Mouse (Mus musculus): Measurements from ENCODE around the gene Cry2.

Gene Cry2

GRCm38 (mm10) chr2:92421723-92422387, 12.0 kb downstream of the Cry2 start:
- peak in 1 of 2 experiments; percentile 33 for DNase-seq

DNA sequence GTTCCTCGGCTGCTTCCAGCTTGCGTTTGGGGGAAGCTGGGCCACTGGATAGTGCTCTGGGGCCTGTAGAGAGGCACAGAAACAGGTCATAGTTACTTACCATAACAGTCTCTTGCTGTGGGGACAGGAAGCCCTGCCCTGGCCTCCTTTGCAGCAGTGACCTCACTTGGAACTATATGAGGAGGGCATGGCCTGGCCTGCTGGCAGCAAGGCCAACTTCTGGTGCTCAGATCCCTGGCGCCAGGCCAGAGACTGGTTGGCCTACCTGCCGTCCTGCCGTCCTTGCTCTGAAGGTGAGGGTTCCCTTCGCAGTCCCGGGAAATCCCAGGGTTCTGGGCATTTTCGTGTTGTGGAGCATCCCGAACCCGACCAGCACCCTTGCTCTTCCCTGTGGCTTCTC, 22.1 kb downstream of the Cry2 start:
- peak; percentile 68 to 70 for DNase-seq

- no peak for DNase-seq
Measured at GRCm38 (mm10) chr2:92408309-92409045, 25.4 kb downstream of the Cry2 start.

GRCm38 (mm10) chr2:92405687-92406086, 28.2 kb downstream of the Cry2 start:
- DNase-seq, result peak in 1 of 2 experiments; percentile 45

- DNase-seq, result peak; percentile 58 to 65
Measured at GRCm38 (mm10) chr2:92404737-92405136, 29.1 kb downstream of the Cry2 start.

DNA sequence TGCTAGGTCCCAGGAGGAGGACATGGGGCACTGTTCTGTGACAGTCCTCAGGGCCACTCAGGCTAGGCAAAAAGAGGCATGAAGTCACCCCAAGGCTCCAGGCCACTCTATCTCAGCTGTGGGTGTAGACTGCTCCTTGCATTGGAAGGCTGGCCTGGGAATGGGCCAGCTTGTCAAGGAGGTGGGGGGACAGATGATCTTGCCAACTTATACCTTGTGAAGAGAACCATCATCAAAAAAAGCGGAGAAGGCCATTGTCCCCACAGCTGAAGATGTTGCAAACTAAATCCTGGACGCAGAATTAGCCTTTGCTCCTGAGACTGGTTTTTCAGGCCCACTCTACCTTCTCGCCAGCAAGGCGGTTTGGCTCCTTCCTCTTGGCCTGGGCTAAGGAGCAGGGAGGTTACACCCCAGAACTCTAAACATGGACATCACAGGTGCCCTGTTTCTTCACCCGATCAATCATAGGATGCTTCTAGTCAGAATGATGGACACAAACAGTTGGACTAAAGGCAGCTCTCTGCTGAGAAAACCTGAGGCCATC, 30.0 kb downstream of the Cry2 start:
- peak in 1 of 2 experiments; percentile 51 for DNase-seq

DNA sequence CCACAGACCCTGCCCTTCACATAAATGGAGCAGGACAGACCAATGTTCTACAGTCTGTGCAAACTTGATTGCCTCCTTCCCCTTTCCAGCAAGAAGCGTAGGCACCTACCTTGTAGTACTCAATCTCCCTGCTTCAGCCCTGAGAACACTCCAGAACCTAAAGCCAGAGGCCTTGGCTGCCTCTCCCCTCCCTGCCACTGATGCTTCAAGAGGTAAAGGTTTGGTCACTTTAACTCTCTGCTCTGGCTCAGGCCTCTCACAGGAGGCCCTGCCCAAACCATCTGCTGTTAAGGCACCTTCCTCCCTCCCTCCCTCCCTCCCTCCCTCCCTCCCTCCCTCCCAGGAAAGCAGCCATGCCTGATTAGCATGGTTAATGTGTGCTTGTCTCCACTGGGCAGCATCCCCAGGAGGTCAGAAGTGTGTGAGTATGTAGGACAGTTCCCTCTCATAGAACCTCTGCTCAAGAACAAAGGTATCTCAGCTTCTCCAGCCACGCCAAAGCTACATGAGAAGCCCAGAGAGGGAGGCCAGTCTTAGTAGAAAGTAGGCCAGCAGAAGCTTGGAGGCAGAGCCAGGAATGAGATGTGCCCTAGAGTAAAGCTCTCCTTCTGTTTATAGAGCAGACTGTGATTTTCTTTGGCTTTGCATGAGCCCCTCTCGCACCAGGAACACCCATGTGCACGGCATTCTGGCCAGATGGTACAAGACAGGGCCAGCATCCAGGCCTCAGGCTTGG, 31.1 kb downstream of the Cry2 start:
- peak; percentile 87 to 92 for DNase-seq

- DNase-seq, result peak; percentile 78
Measured at GRCm38 (mm10) chr2:92401091-92401561, 32.7 kb downstream of the Cry2 start, which contains the start of gene Mapk8ip1. Mapk8ip1 (minus strand) TSS chr2:92401263.

- peak; percentile 74 to 78 for DNase-seq
Measured at GRCm38 (mm10) chr2:92400682-92401081, 33.2 kb downstream of the Cry2 start.

GRCm38 (mm10) chr2:92399877-92400276, 34.0 kb downstream of the Cry2 start:
- DNase-seq, result peak in 1 of 2 experiments; percentile 46

DNA sequence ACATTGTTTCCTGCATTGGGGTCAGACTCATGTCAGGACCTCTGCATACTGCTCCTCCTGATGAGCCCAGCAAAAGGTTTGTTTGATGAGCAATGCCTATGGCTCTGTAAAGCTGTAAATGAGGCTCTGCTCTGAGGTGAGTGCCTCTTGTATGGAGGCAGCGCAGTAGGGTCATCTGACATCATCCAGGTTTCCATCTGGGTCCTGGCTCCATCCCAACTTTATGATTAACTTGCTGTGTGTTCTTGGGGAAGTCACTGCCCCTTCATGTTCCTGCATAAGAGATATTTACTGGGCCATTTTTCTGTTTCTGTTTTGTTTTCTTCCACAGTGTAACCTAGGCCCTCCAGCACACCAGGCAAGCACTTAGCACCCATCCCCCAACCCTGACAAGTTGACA, 36.4 kb downstream of the Cry2 start:
- peak; percentile 45 to 61 for DNase-seq

DNA sequence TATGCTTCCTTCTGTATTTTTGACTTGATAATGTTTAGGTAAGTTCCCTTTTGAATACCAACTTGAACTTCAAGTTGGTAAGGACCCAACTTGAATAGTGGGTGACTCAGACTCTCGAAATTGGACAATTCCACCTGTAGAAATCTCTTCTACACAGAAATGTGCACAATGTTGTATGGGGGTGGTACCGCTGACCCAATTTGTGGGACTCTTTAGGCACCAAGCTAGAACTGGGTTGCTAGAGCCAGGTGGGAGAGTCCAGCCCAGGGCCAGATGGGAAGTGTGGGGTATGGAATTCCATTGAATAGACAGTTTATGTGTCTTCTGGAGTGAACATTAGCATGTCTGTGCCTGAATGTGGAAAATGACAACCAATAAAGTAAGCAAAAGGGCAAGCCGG, 38.3 kb downstream of the Cry2 start:
- DNase-seq, result no peak

DNA sequence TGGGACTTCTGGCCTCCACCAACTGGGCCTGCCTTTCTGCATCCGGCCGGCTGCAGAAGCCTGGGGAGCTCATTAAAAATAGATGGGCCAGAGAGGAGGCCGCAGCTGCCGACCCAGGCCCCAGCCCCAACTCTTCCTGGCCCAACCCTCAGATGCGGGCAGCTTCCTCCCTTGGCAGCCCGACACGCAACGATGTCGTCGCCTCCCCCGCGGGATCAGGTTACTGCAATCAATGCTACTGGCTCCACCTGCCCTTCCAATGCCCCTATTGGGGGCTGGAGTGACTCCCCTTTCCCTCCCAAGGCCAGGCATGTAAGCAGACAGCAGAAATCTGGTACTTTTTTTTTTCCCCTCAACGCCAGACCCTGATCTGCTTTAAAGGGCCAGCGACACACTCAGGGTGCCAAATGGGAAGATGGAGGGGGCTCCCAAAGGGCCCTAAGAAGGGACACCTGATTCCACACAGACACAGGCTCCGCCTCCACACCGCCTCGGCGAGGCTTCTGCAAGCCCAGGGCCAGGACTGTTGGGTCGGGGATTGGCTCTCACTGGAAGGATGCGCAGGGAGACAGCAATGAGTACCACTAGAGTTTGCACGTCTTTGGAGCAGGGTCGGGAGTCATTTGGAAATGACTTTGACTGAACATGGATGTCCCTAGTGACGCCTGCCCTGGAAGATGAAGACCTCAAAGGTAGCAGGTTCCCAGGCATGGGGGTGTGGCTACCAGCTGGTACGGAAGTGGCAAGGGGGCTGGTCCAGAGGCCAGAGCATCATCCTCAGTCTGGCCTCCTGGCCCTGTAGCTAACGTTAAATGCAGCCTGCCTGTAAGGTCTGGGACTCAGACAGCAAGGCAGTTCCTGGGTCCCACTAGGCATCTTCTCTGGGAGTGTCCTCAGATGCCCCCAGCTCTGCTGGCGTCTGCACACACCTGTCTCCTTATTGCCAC, 41.3 kb downstream of the Cry2 start:
- DNase-seq, result peak; percentile 80 to 84

- peak; percentile 79 to 86 for DNase-seq
Measured at GRCm38 (mm10) chr2:92391703-92392317, 42.0 kb downstream of the Cry2 start.

- peak; percentile 61 to 69 for DNase-seq
Measured at GRCm38 (mm10) chr2:92391116-92391515, 42.7 kb downstream of the Cry2 start.

DNA sequence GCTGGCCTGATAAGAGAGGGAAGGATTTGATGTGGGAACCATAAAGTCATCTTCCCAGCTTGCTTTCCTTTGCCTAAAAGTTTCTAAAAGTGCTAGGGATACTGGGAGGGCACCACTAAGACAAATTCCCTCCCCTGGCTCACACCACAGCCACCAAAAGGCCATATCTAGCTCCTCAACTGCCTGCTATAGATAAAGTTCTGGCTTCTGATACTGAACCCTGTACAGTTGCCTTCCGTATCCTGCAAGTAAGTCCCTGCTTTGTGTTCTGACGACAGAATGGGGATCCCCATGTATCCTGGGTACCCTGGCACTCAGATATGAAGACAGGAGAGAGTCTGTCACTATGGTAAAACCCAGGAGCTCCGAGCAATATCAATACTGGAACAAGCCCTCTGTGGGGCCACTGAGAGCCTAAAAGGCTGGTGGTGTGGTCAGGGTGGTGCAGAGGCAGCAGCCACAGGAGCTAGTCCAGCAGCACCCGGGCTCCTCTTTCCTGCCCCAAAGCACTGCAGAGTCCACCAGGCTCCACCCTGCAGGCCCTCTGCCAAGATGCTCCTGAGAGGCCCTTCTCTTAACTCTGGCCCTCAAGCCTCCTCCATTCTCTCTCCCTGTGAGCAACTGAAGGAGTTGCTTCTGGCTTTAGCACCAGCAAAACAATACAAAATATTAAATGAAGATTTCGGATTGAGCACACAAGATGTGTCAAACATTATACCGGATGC, 43.5 kb downstream of the Cry2 start:
- DNase-seq, result peak; percentile 67 to 73

DNA sequence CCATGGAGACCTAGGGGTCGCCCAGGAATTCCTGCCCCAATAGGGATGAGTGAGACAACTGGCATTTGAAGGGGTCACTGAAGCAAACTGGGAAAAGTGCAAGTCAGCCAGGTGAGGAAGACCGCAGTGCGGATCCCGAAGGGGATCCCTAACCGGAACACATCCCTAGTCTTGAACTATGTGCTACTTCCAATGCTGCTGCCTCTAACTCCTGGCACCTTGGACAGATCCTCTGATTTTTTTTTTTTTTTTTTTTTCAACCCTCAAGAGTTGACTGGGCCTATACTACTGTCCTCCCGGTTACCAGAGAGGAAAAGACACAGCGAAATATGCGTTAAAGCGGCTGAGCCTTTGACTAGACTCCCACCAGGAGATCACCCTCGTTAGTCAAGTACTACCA, 44.2 kb downstream of the Cry2 start:
- DNase-seq, result peak in 1 of 2 experiments; percentile 11

DNA sequence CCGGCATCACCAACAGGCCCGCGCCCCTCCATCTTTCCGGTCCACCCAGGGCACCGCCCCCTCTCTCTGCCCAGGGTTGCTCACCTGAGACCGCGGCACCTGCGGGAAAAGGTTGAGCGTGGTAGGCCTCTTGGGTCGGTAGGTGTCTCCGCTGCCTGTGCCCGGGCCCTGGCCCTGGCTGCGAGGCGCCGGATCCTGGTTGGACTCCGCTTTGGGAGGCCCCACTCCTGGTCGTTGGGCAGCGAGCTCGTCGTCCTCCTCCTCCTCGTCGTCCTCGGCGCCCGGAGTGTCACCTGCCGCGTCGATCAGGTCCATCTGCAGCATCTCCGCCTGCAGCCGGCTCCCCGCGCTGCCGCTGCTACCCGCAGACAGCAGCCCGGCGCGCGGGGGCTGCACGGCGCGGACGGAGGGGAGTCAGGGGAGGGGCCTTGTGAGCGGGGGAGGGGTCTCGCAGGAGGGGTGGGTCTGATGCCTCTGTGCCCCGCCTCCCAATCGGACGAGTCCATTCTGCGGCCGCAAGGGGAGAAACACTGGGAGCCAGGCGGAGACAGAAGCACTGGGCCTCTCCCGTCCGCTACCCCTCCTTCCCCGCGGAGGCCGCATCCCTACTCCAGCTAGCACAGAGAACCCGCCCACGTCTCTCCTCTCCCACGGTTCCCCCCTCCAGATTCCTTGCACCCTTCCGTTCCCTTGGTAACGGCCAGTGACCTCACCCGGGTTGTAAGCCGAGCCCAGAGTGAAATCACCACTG, 44.8 kb downstream of the Cry2 start:
- peak; percentile 89 to 94 for DNase-seq

DNA sequence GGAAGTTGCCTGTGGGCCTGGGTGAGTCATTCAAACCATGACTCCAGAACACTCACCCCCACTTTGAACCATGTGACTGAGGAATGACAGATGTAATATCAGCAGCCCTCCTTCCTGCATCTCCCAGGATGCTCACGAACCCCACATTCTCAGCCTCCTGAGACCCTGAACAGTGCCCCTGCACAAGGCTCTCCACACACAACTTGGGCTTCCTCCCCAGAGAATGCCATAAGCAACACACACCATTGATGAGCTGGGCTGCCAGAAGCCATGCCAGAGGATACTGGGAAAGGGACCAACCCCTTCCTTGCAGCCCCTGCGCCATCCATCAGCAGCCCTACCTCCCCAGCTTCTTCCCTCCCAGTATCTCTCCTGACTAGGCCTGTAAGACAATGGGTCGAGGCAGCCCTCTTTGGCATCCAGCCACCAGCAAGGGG, 45.7 kb downstream of the Cry2 start:
- peak; percentile 49 to 51 for DNase-seq

- peak in 1 of 2 experiments; percentile 26 for DNase-seq
Measured at GRCm38 (mm10) chr2:92387646-92388045, 46.2 kb downstream of the Cry2 start.
